Mouse (Mus musculus): ENCODE measurements around the gene Olfr111.
"Not testable (repeated sequence)": the region's sequence is repeated elsewhere in the genome, so short reads cannot be mapped to it uniquely, and the experiment has no call there.

The Olfr111 gene

DNA sequence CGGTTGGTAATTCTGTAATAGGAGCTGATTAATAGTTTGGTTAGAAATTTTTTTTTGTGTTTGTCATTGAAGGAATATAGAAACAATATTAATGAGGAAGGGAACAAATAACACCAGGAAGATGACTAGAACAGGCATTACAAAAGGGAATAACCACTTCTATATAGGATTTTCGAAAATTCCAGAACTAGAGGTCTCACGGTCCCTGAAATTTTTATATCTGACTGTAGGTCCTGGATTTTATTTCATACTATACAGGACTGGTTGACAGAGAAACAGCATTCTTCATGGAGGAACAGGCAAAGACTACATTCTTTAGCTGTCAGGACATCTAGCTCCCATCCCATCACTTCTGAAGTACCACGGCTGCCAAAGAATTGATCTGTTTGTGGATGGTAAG lies at the start of gene Olfr111:
Gene Olfr111 (plus strand): TSS at position 301 of the 400 bp plus-strand sequence.
- in situ Hi-C loops (cut with MboI, MseI), result no loop called here

DNA sequence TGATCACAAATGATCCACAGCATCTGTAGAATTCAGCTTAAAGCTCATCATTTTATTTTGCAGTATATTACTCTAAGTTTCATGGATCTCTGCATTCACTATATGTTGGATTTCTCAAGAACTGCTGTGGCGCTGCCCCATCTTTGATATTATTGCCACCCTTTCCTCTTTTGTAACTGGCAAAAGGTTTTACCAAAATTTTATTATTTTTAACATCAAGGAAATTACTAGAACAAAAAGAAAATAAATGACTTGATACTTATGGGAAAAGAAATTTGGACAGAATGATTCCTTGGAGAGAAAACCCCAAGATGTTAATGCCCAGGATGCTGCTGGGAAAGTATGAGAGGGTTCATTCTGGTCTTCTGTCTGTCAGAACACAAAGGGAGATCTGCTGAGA lies 49.2 kb upstream of the Olfr111 start, which contains the start of gene Olfr109:
Gene Olfr109 (plus strand): TSS at position 301 of the 400 bp plus-strand sequence.
- in situ Hi-C loops (cut with MboI, MseI), result no loop called here

DNA sequence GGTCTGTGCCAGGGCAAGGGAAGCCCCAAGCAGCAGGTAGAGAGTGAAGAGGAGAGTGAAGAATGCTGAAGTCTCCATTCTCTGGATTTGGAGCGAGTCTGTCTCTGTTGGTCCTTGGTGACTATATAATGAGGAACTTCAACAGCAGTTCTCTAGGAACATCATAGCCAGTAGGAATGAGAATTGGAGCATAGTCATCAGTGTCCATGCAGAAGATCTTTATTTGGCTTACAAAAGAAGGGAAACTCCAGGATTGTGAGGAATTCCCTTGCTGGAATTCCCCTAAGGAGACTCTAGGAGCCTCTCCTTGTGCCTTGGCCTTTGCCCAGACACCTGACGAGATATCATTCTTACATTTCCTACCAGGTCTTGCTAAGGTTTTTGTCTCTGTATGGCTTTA lies 24.4 kb upstream of the Olfr111 start, which contains the start of gene H2-M2:
Gene H2-M2 (minus strand): TSS at position 101 of the 400 bp plus-strand sequence.
- in situ Hi-C loops (cut with MboI, MseI), result no loop called here

DNA sequence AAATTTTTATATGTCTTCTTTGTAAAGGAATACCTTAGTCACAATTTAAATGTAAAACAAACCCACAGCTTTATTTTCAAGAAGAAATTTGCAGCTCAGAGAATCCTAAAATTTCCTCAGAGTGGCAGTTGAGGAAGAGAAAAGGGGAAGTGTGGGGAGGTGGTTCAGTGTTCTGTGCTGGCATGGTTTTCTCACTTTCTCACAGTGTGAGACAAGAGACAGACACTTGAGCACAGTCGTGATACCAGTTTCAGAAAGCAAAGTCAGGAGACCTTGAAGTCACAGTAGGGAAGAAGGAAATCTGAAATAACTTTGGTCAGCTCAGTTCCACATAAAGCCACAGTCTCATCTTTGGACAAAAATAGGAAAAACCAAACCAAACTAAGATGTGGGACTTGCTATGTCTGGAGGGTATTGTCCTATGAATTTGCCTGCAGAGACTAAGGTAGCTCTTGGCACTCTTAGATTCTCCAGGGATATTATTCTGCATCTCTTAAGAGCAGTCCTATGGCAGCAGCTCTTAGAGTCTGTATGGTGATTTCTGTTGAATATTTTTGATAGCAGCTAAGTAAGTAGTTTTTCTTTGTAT lies 15.8 kb upstream of the Olfr111 start, which contains the start of gene Olfr110:
Gene Olfr110 (plus strand): TSS at position 539 of the 589 bp plus-strand sequence.
- in situ Hi-C loops (cut with MboI, MseI), result loop anchor here in 1 of 2 experiments (10.0 kb wide), 2 partner anchors 57 to 1493 kb away; no protein-coding TSS in a partner anchor

DNA sequence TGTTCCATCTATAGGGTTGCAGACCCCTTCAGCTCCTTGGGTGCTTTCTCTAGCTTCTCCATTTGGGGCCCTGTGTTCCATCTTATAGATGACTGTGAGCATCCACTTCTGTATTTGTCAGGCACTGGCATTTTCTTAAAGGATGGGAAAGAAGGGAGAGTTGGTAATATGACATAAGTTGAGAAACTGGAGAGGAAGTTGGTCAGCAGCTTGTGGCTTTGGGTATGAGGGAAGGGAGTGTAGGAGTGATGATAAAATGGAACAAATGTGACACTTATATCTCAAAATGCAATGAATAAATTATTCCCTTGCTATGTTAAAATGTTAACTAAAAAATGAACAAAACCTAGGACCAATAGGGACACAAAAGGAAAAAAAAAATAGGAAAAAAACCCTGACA lies 16.8 kb downstream of the Olfr111 start:
- in situ Hi-C loops (cut with MboI, MseI), result not testable (repeated sequence)

DNA sequence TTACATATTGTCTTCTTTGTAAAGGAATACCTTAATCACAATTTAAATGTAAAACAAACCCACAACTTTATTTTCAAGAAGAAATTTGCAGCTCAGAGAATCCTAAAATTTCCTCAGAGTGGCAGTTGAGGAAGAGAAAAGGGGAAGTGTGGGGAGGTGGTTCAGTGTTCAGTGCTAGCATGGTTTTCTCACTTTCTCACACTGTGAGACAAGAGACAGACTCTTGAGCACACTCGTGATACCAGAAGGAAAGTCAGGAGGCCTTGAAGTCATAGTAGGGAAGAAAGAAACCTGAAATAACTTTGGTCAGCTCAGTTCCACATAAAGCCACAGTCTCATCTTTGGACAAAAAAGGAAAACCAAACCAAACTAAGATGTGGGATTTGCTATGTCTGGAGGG lies 17.6 kb downstream of the Olfr111 start:
- in situ Hi-C loops (cut with MboI, MseI), result not testable (repeated sequence)

DNA sequence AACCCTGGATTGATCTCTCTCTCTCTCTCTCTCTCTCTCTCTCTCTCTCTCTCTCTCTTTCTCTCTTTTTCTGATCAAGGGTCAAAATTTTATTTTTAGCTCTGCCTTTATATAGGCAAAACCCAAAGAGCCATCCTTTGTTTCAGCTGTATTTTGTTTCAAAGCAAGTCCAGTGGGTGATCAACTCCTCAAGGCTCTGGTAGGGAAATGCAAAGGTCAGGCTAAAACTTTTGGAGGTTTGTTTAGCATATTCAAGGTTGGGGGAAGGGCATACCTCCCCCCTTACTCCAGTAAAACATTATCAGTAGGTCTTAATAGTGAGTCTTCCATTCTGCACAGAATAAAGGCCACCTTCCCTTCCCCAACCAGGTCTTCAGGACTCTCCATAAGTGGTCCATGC lies 27.3 kb downstream of the Olfr111 start:
- in situ Hi-C loops (cut with MboI, MseI), result no loop called here

DNA sequence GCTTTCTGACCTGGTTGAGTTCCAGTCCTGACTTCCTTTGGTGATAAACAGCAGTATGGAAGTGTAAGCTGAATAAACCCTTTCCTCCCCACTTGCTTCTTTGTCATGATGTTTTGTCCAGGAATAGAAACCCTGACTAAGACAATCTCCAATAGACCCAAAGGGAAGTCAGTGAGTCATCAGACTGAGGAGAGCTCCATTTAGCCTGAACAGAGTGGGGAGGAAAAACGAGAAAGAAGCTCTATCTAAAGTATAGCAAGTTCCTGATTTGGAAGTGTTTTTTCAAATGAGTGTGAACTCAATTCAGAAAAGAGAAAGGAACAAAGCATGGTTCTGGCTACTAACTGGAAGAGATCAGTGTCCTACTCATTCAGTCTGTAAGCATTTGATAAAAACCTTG lies 30.6 kb downstream of the Olfr111 start:
- in situ Hi-C loops (cut with MboI, MseI), result not testable (repeated sequence)

DNA sequence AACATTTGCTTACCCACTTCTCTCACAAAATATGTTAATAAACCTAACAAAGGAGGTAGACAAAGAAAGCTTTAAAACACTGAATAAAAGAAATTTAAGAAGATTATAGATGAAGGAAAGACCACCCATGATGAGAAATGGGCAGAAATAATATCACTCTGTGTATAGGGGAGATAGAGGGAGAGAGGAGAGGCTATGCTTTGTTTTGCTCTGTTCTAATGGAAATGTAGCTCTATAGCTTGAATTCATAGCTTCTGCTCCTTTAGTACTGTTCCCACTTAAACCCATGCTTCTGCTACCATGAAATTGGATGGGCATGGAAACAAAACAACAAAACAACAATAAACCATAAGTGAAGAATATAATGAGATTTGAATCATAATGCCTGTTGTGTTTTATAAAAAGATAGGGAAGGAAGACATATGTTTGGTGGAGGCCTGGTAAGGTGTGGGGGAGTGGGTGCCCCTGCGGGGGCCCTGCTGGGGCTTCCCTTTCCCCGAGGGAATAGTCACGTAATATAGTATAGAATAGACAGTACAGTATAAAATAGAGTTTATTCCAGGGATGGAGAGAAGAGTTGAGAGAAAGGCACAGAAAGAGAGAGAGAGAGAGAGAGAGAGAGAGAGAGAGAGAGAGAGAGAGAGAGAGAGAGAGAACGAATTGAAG lies 33.8 kb downstream of the Olfr111 start:
- in situ Hi-C loops (cut with MboI, MseI), result no loop called here

DNA sequence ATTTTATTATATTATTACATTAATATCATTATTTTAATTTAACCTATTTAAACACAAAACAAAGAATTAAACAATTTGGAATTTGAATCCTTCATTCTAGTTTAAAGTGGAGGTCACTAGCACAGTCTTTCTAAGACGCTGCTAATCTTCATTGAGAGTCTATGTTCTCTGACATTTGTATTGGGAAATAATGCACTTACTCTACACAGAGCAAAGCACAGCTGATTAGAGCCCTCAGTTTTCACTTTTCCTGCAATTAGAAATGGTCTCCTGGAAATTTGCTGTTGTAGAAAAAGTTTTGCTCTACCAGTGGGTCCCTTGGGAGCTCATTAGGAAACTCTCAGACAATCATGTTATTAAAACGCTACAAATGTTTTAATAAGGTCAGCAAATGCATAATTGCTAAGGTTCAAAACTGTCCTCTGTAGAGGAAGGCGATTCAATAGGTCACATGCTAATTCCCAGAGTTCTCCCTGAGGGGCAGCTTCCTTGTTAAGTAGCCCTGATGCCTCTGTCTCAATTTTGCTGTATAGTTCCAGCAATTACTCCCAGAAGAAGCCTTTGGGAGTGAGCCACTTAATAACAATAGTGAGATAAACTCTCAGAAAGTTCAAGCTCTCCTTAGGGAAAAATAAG lies 36.1 kb downstream of the Olfr111 start:
- in situ Hi-C loops (cut with MboI, MseI), result no loop called here

DNA sequence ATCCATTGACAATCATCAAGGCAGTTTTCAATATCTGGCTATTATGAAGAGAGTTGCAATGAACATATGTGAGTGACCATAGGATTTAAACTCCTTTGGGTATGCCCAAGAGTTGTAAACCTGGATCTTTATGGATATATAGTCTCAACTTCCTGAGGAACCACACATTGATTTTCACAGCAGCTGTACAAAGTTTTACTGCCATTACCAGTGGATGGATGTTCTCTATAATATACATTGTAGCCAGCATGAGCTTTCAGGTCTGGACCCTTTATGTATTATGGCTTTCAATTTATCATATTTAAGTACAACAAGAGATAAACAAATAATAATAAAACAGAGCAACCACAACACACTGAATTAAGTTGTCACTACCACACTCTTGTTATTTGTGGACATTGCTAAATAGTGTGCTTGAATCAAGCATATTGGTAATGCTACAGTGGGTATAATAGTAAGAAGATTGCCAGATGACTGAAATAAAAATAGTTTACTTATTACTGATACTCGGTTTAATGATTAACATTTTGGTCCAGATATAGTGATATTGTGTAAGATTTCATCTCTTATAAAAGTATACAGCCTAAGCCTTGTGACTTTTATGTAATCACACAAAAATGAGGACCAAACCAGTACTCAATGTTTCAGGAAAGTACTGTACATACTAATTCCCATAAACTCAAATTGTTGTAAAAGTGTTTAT lies 51.2 kb downstream of the Olfr111 start:
- in situ Hi-C loops (cut with MboI, MseI), result no loop called here

DNA sequence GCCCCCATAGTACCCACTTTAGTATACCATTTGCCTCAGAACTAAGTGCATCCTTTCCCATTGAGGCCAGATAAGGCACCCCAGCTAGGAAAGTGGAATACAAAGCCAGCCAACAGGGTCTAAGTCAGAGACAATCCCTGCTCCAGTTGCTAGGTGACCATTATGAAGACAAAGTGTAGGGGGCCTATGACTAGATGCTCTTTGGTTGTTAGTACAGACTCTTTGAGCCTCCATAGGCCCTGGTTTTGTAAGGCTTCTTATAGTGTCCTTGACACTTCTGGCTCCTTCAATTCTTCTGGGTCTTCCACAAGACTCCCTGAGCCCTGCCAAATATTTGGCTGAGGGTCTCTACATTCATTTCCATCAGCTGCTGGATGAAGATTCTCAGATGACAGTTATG lies 61.5 kb downstream of the Olfr111 start, which contains the start of gene Olfr112:
Gene Olfr112 (minus strand): TSS at position 101 of the 400 bp plus-strand sequence.
- in situ Hi-C loops (cut with MboI, MseI), result no loop called here

DNA sequence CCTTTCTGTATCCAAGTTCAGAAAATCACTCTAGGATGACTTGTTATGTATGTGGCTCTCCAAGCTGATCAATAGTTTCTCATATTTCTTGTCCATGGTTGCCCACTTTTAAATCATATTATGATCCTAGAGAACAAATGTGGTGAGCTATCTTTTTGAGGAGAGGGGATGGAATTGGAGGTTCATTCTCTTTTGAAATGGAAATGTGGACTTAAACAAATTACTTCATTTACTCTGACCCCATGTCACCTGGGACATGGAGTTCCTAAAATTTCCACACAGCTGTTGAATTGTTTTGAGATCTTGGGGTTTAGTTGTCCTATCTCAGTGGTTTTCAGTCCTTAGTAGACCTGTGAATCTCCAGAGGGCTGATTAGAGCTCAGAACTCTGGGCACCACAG lies 69.7 kb downstream of the Olfr111 start, which contains the start of gene Olfr113:
Gene Olfr113 (minus strand): TSS at position 101 of the 400 bp plus-strand sequence.
- in situ Hi-C loops (cut with MboI, MseI), result no loop called here
